Mouse (Mus musculus) c-Kit-positive CD71-positive TER-119-negative erythroid progenitor cells, embryonic 14.5 days (primary cell): ENCODE data around the gene Foxn4.

ENCODE experiments used
- DNase-seq: peaks from one replicate; pipeline ENCODE4 v3.0.0-alpha.2; 2013; ENCODE audit warnings: low read depth

The Foxn4 gene

GRCm38 (mm10) chr5:114279382-114280143 is 6.0 kb upstream of the Foxn4 start:
- no peak for DNase-seq

- no peak for DNase-seq
Observed at GRCm38 (mm10) chr5:114275991-114276390, 2.4 kb upstream of the Foxn4 start.

- no peak for DNase-seq
Observed at GRCm38 (mm10) chr5:114275339-114275738, 1.7 kb upstream of the Foxn4 start.

- no peak for DNase-seq
Observed at GRCm38 (mm10) chr5:114269984-114270383, 3.6 kb downstream of the Foxn4 start.

GRCm38 (mm10) chr5:114269499-114269898 is 4.1 kb downstream of the Foxn4 start:
- DNase-seq, result no peak

GRCm38 (mm10) chr5:114268646-114269045 is 5.0 kb downstream of the Foxn4 start:
- no peak for DNase-seq

- DNase-seq, result no peak
Observed at GRCm38 (mm10) chr5:114264791-114265190, 8.8 kb downstream of the Foxn4 start.

DNA sequence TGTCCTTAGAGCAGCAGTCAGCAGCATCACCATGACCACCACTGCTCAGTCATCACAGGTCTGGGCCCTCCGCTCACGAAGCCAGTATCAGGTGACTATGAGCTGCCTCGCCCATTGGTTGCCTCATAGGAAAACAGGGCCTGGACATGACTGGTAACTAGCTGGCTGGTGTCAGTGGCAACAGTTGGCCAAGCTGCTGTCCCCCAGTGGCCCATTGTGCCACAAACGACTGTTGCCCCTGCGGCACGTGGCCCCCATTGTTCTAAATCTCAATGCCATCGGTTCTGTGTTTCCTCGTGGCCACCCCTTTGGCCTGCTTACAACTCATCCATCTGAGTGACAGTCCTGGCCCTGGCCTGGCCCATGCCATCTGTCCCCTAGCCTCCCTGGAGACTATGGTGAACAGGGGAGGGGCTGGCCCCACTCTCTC is 9.6 kb downstream of the Foxn4 start:
- DNase-seq, result no peak

DNA sequence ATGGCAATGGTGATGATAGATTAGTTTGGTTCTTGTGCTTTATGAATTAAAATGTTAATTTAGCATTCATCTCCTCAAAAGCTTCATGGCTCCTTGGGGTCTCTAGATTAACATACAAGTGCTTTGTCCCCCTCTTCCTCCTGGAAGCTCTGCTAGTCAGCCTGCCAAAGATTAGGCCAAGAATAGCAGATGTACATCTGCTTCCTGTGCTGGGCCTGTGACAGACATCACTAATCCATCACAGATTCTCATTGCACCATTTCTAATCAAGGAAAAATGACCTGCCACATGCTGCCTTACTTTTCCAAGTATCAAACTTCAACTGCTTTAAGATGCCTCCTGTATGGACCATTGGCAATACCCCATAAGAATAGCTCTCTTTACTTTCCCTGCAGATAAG is 12.1 kb downstream of the Foxn4 start:
- no peak for DNase-seq

GRCm38 (mm10) chr5:114259495-114259894 is 14.1 kb downstream of the Foxn4 start:
- no peak for DNase-seq

- DNase-seq, result peak; percentile 34
Observed at GRCm38 (mm10) chr5:114248174-114248589, 25.4 kb downstream of the Foxn4 start.

- no peak for DNase-seq
Observed at GRCm38 (mm10) chr5:114246465-114246864, 27.1 kb downstream of the Foxn4 start.

DNA sequence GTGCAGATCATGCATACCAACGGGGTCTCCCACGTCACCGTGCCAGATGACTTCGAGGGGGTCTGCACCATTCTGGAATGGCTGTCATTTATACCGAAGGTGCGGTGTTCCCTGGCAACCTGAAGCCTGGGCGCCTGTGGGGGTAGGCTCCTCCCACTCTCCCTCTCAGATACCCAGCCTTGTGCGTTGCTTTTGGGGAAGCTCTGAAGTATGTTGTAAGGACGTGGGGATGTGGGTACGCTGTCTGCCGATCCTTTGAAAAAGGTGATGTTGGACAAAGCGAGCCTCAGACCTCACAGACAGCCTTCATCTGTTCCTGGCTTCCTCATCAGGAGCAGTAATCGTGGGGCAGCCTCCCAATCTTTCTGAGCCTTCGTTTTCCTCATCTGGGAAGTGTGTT is 33.9 kb downstream of the Foxn4 start:
- no peak for DNase-seq

- DNase-seq, result peak; percentile 10
Observed at GRCm38 (mm10) chr5:114238924-114239323, 34.7 kb downstream of the Foxn4 start.

- no peak for DNase-seq
Observed at GRCm38 (mm10) chr5:114228901-114229300, 44.7 kb downstream of the Foxn4 start.

DNA sequence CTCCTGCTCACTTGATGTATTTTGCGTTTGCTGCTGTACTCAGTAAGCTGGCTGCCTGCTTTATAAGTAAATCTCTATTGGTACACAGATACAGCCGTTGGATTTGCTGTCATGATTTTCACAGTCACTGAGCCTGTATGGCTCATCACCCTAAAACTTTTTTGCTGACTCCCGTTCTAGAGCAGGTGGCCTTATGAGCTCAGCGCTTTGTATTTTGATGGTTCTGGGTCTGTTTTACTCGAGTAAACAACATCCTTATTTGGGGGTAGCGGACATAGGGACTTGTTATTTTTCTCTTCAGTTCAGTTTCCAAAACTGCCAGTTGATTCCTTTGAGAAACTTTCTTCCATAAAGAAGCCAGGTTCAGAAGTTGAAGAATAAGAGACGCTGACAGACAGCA is 47.6 kb downstream of the Foxn4 start:
- DNase-seq, result no peak

DNA sequence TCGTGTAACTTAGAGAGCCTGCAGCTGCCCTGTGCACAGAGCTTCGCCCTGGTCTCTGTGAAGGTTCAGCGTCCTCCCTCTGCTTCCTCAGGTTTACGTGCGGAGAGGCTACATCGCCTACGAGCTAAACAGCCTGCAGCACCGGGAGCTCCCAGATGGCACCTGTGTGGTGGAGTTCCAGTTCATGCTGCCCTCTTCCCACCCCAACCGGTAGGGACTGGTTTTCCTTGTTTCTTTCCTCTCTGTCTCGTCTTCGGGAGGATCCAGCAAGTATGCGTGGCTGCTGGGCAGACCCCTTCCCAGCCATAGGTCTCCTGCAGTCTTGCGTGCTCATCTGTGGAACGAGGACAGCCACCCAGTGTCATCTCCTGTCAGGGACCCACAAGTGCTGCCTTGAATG is 54.8 kb downstream of the Foxn4 start:
- DNase-seq, result no peak

- peak; percentile 64 for DNase-seq
Observed at GRCm38 (mm10) chr5:114213183-114213582, 60.4 kb downstream of the Foxn4 start.

DNA sequence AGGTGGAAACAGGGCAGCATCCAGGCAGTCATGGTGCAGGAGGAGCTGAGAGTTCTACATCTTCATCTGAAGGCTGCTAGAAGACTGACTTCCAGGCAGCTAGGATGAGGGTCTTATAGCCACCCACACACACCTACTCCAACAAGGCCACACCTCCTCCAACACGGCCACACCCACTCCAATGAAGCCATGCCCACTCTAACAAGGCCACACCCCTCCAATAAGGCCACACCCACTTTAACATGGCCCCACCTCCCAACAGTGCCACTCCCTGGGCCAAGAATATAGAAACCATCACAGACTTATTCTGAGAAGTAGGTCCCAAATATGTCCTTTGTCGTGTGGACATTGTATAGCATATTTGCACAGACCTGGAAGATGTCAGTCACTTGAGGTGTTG is 67.4 kb downstream of the Foxn4 start:
- DNase-seq, result no peak
